Mouse (Mus musculus): Measurements from ENCODE around the gene Dact3. TPM values are rescaled to one million over a fixed set of nuclear protein-coding genes. Genes with fewer than 3 reads are reported as not detected.
A peak's percentile ranks its signal among the peaks of the same experiment; 100 is the strongest.

Gene Dact3
- polyA plus RNA-seq, 1 experiment from 2014 or later = 2.1 TPM

- no peak overlapping the region for H3K9ac ChIP-seq (ENCODE audit: low read length)
- H3K27ac ChIP-seq (ENCODE audit: low read length) = no peak overlapping the region
- H3K4me1 ChIP-seq (replicated peaks; ENCODE audit: control insufficient read depth, insufficient read depth, low read length) = peaks cover 33% of the 10 kb centered on the region
- WGBS = 7% methylated on average over 6 of the region's 6 CpGs
- no peaks in the 10 kb centered on the region for H3K9me3 ChIP-seq (ENCODE audit: control insufficient read depth, low read length)
- H3K4me3 ChIP-seq (ENCODE audit: low read length) = no peak overlapping the region
- H3K4me2 ChIP-seq (ENCODE audit: low read depth, low read length) = 0 out of 2 replicates have a peak overlapping the region, but pooled peaks have one; percentile 1
- H3K27me3 ChIP-seq (ENCODE audit: control insufficient read depth, insufficient read depth, low read depth, low read length) = peaks cover 22% of the 10 kb centered on the region
- ATAC-seq (ENCODE audit: low read depth) = no peak
- no peaks in the 10 kb centered on the region for H3K36me3 ChIP-seq (ENCODE audit: control insufficient read depth, insufficient read depth, low read length)
Measured at GRCm38 (mm10) chr7:16893612-16894011, 18.5 kb downstream of the Dact3 start.

GRCm38 (mm10) chr7:16894279-16894678 lies 19.2 kb downstream of the Dact3 start:
- H3K9ac ChIP-seq (ENCODE audit: low read length) = no peak overlapping the region
- no peak for ATAC-seq (ENCODE audit: low read depth)
- H3K36me3 ChIP-seq (ENCODE audit: control insufficient read depth, insufficient read depth, low read length) = no peaks in the 10 kb centered on the region
- WGBS = 18% methylated on average over 4 of the region's 4 CpGs
- peaks cover 33% of the 10 kb centered on the region for H3K4me1 ChIP-seq (replicated peaks; ENCODE audit: control insufficient read depth, insufficient read depth, low read length)
- H3K4me2 ChIP-seq (ENCODE audit: low read depth, low read length) = peak overlapping the region; percentile 44
- peaks cover 22% of the 10 kb centered on the region for H3K27me3 ChIP-seq (ENCODE audit: control insufficient read depth, insufficient read depth, low read depth, low read length)
- no peak overlapping the region for H3K27ac ChIP-seq (ENCODE audit: low read length)
- no peaks in the 10 kb centered on the region for H3K9me3 ChIP-seq (ENCODE audit: control insufficient read depth, low read length)
- H3K4me3 ChIP-seq (ENCODE audit: low read length) = no peak overlapping the region

GRCm38 (mm10) chr7:16895000-16895399 lies 19.9 kb downstream of the Dact3 start:
- ATAC-seq (ENCODE audit: low read depth) = no peak
- Histone ChIP-seq H3K4me3 (ENCODE audit: low read length) (peak overlapping the region; percentile 5), H3K9me3 (ENCODE audit: control insufficient read depth, low read length) (no peaks in the 10 kb centered on the region), H3K36me3 (ENCODE audit: control insufficient read depth, insufficient read depth, low read length) (no peaks in the 10 kb centered on the region), H3K9ac (ENCODE audit: low read length) (peak overlapping the region; percentile 40; the same call in 1 of the 2 replicates), H3K4me1 (replicated peaks; ENCODE audit: control insufficient read depth, insufficient read depth, low read length) (peaks cover 33% of the 10 kb centered on the region), H3K27ac (ENCODE audit: low read length) (no peak overlapping the region), H3K27me3 (ENCODE audit: control insufficient read depth, insufficient read depth, low read depth, low read length) (peaks cover 22% of the 10 kb centered on the region), H3K4me2 (ENCODE audit: low read depth, low read length) (peak overlapping the region; percentile 44)
- WGBS = under 1% methylated on average over 24 of the region's 24 CpGs

GRCm38 (mm10) chr7:16895511-16895910 lies 20.4 kb downstream of the Dact3 start:
- H3K9me3 ChIP-seq (ENCODE audit: control insufficient read depth, low read length) = no peaks in the 10 kb centered on the region
- H3K4me2 ChIP-seq (ENCODE audit: low read depth, low read length) = peak overlapping the region; percentile 44
- H3K4me3 ChIP-seq (ENCODE audit: low read length) = no peak overlapping the region; the same call in 1 of the 2 replicates
- peaks cover 22% of the 10 kb centered on the region for H3K27me3 ChIP-seq (ENCODE audit: control insufficient read depth, insufficient read depth, low read depth, low read length)
- H3K9ac ChIP-seq (ENCODE audit: low read length) = no peak overlapping the region
- H3K36me3 ChIP-seq (ENCODE audit: control insufficient read depth, insufficient read depth, low read length) = no peaks in the 10 kb centered on the region
- no peak overlapping the region for H3K27ac ChIP-seq (ENCODE audit: low read length)
- ATAC-seq (ENCODE audit: low read depth) = no peak
- WGBS = 27% methylated on average over 10 of the region's 10 CpGs
- peaks cover 33% of the 10 kb centered on the region for H3K4me1 ChIP-seq (replicated peaks; ENCODE audit: control insufficient read depth, insufficient read depth, low read length)

GRCm38 (mm10) chr7:16900526-16900925 lies 25.4 kb downstream of the Dact3 start:
- ATAC-seq (ENCODE audit: low read depth) = no peak
- 37% methylated on average over 5 of the region's 5 CpGs for WGBS
- no peaks in the 10 kb centered on the region for H3K9me3 ChIP-seq (ENCODE audit: control insufficient read depth, low read length)

GRCm38 (mm10) chr7:16903439-16903955 lies 28.4 kb downstream of the Dact3 start:
- Histone ChIP-seq H3K27me3 (ENCODE audit: control insufficient read depth, insufficient read depth, low read depth, low read length) (no peaks in the 10 kb centered on the region), H3K9me3 (ENCODE audit: control insufficient read depth, low read length) (no peaks in the 10 kb centered on the region), H3K36me3 (ENCODE audit: control insufficient read depth, insufficient read depth, low read length) (no peaks in the 10 kb centered on the region), H3K27ac (ENCODE audit: low read length) (no peak overlapping the region), H3K4me3 (ENCODE audit: low read length) (no peak overlapping the region), H3K9ac (ENCODE audit: low read length) (no peak overlapping the region), H3K4me2 (ENCODE audit: low read depth, low read length) (no peak overlapping the region), H3K4me1 (replicated peaks; ENCODE audit: control insufficient read depth, insufficient read depth, low read length) (peaks cover 17% of the 10 kb centered on the region)
- no peak for ATAC-seq (ENCODE audit: low read depth)
- WGBS = 78% methylated on average over 2 of the region's 2 CpGs

More at GRCm38 (mm10) chr7:16900526-16900925, 25.4 kb downstream of the Dact3 start:
- Histone ChIP-seq H3K36me3 (ENCODE audit: control insufficient read depth, insufficient read depth, low read length) (no peaks in the 10 kb centered on the region), H3K4me3 (ENCODE audit: low read length) (no peak overlapping the region), H3K4me2 (ENCODE audit: low read depth, low read length) (no peak overlapping the region), H3K27ac (ENCODE audit: low read length) (no peak overlapping the region), H3K4me1 (replicated peaks; ENCODE audit: control insufficient read depth, insufficient read depth, low read length) (peaks cover 8% of the 10 kb centered on the region), H3K9ac (ENCODE audit: low read length) (no peak overlapping the region), H3K27me3 (ENCODE audit: control insufficient read depth, insufficient read depth, low read depth, low read length) (no peaks in the 10 kb centered on the region)

- ATAC-seq (ENCODE audit: low read depth) = no peak
- peaks cover 18% of the 10 kb centered on the region for H3K4me1 ChIP-seq (replicated peaks; ENCODE audit: control insufficient read depth, insufficient read depth, low read length)
- no peak overlapping the region for H3K9ac ChIP-seq (ENCODE audit: low read length)
- 33% methylated on average over 8 of the region's 10 CpGs for WGBS
- no peaks in the 10 kb centered on the region for H3K36me3 ChIP-seq (ENCODE audit: control insufficient read depth, insufficient read depth, low read length)
- no peaks in the 10 kb centered on the region for H3K9me3 ChIP-seq (ENCODE audit: control insufficient read depth, low read length)
- no peak overlapping the region for H3K4me3 ChIP-seq (ENCODE audit: low read length)
- 0 out of 2 replicates have a peak, but pooled peaks cover 3% of the 10 kb centered on the region for H3K27me3 ChIP-seq (ENCODE audit: control insufficient read depth, insufficient read depth, low read depth, low read length)
- H3K4me2 ChIP-seq (ENCODE audit: low read depth, low read length) = no peak overlapping the region
- no peak overlapping the region for H3K27ac ChIP-seq (ENCODE audit: low read length)
Measured at GRCm38 (mm10) chr7:16904120-16904675, 29.1 kb downstream of the Dact3 start.

GRCm38 (mm10) chr7:16905491-16906021 lies 30.4 kb downstream of the Dact3 start:
- ATAC-seq (ENCODE audit: low read depth) = peak; percentile 58
- no peak overlapping the region for H3K9ac ChIP-seq (ENCODE audit: low read length)
- no peak overlapping the region for H3K4me2 ChIP-seq (ENCODE audit: low read depth, low read length)
- H3K27me3 ChIP-seq (ENCODE audit: control insufficient read depth, insufficient read depth, low read depth, low read length) = 0 out of 2 replicates have a peak, but pooled peaks cover 3% of the 10 kb centered on the region
- H3K36me3 ChIP-seq (ENCODE audit: control insufficient read depth, insufficient read depth, low read length) = no peaks in the 10 kb centered on the region
- H3K4me1 ChIP-seq (replicated peaks; ENCODE audit: control insufficient read depth, insufficient read depth, low read length) = peaks cover 18% of the 10 kb centered on the region
- 0 out of 2 replicates have a peak overlapping the region, but pooled peaks have one; percentile 1 for H3K27ac ChIP-seq (ENCODE audit: low read length)
- 41% methylated on average over 9 of the region's 9 CpGs for WGBS
- no peaks in the 10 kb centered on the region for H3K9me3 ChIP-seq (ENCODE audit: control insufficient read depth, low read length)
- no peak overlapping the region for H3K4me3 ChIP-seq (ENCODE audit: low read length)

- H3K4me3 ChIP-seq (ENCODE audit: low read length) = no peak within 1 kb of the TSS
- no peaks in the 10 kb centered on the region for H3K36me3 ChIP-seq (ENCODE audit: control insufficient read depth, insufficient read depth, low read length)
- H3K9me3 ChIP-seq (ENCODE audit: control insufficient read depth, low read length) = no peaks in the 10 kb centered on the region
- H3K4me1 ChIP-seq (replicated peaks; ENCODE audit: control insufficient read depth, insufficient read depth, low read length) = peaks cover 18% of the 10 kb centered on the region
- H3K4me2 ChIP-seq (ENCODE audit: low read depth, low read length) = no peak within 1 kb of the TSS; the same call in 1 of the 2 replicates
- WGBS = 13% methylated on average over 6 of the region's 6 CpGs
- 0 out of 2 replicates have a peak, but pooled peaks cover 3% of the 10 kb centered on the region for H3K27me3 ChIP-seq (ENCODE audit: control insufficient read depth, insufficient read depth, low read depth, low read length)
- ATAC-seq (ENCODE audit: low read depth) = peak; percentile 29
- 0 out of 2 replicates have a peak within 1 kb of the TSS, but pooled peaks have one; percentile 1 for H3K27ac ChIP-seq (ENCODE audit: low read length)
- no peak within 1 kb of the TSS for H3K9ac ChIP-seq (ENCODE audit: low read length)
Measured at GRCm38 (mm10) chr7:16906281-16906680, 31.2 kb downstream of the Dact3 start, which contains the start of gene Ptgir. Gene Ptgir (plus strand): TSS chr7:16906490.

Data from lung, embryonic 16.5 days (tissue).